Mouse (Mus musculus) midbrain, embryonic 13.5 days (tissue): ENCODE data around the gene Mrps36. TPM values are rescaled to one million over a fixed set of nuclear protein-coding genes. Genes with fewer than 3 reads are reported as not detected.

Experiments used
- ATAC-seq: fragments of 200-750 bp; cut with Nextera tagmentation; 2 replicates; pipeline ENCODE4 v1.8.0; 2017; ENCODE audit warnings: mild to moderate bottlenecking, moderate TSS enrichment, moderate library complexity
- H3K27ac ChIP-seq: fragments of 300-500 bp; sonication (generic); 2 replicates; pipeline ENCODE4 v1.5.1; 2015; ENCODE audit warnings: inconsistent platforms, mild to moderate bottlenecking, moderate library complexity
- H3K27me3 ChIP-seq: fragments of 300-500 bp; sonication (generic); 2 replicates; pipeline ENCODE4 v1.6.1; 2015; ENCODE audit warnings: mild to moderate bottlenecking, inconsistent platforms
- H3K36me3 ChIP-seq: fragments of 300-500 bp; sonication (generic); 2 replicates; pipeline ENCODE4 v1.6.1; 2015; ENCODE audit warnings: mild to moderate bottlenecking, inconsistent platforms
- H3K4me1 ChIP-seq: fragments of 300-500 bp; sonication (generic); replicated peaks from 2 replicates; pipeline ENCODE4 v1.6.1; 2015; ENCODE audit warnings: inconsistent platforms
- H3K4me2 ChIP-seq: fragments of 300-500 bp; sonication (generic); replicated peaks from 2 replicates; pipeline ENCODE4 v1.6.1; 2015; ENCODE audit warnings: moderate library complexity, mild to moderate bottlenecking, inconsistent platforms
- H3K4me3 ChIP-seq: fragments of 300-500 bp; sonication (generic); replicated peaks from 2 replicates; pipeline ENCODE4 v1.5.1; 2015; ENCODE audit warnings: mild to moderate bottlenecking, inconsistent platforms
- H3K9ac ChIP-seq: fragments of 300-500 bp; sonication (generic); replicated peaks from 2 replicates; pipeline ENCODE4 v1.6.1; 2015; ENCODE audit warnings: mild to moderate bottlenecking, inconsistent platforms
- H3K9me3 ChIP-seq: fragments of 300-500 bp; sonication (generic); 2 replicates; pipeline ENCODE4 v1.6.1; 2016; ENCODE audit warnings: mild to moderate bottlenecking, inconsistent platforms
- WGBS: fragments of 180-500 bp; shearing (Covaris S2); methylation state at CpG from one replicate; pipeline ENCODE4 v1.1.7; 2015; 5-methylcytosine and 5-hydroxymethylcytosine counted together
- polyA plus RNA-seq: library from polyadenylated mRNA; unstranded; fragments of >200 nt; fragmentation: Nextera tagmentation; extraction: Ambion mirVana; gene quantifications from 2 replicates; pipeline ENCODE4 v1.2.1, GENCODE M21; 2015

The Mrps36 gene
- polyA plus RNA-seq, 1 experiment from 2014 or later: 122 TPM

DNA sequence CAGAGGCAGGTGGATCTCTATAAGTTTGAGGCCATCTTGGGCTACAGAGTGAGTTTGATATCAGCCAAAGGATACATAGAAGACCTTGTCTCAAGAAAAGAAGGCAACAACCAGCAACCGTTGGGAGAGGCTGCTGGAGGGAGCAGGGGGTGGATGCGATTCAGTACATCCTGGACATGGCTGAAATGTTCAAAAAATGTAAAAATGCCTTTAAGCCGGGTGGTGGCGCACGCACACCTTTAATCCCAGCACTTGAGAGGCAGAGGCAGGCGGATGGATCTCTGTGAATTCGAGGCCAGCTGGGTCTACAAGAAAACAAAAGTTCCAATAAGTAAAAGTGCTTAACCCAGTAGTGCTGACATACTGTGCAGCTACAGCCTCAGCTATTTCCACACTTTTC, 56.9 kb downstream of the Mrps36 start:
- Histone ChIP-seq H3K9ac (no peak overlapping the region), H3K9me3 (no peaks in the 10 kb centered on the region), H3K4me2 (no peak overlapping the region), H3K27me3 (no peaks in the 10 kb centered on the region), H3K4me1 (no peaks in the 10 kb centered on the region), H3K4me3 (no peak overlapping the region), H3K36me3 (no peaks in the 10 kb centered on the region), H3K27ac (no peak overlapping the region)
- WGBS: 67% methylated on average over 7 of the region's 7 CpGs
- ATAC-seq: no peak

Other genes with a start within 250 kb of the Mrps36 start
- 3.6 and 4.3 TPM in 2 replicates for gene Ocln, start 191.9 kb downstream of the Mrps36 start, polyA plus RNA-seq
- 1.5 and 2.3 TPM in 2 replicates for gene Marveld2, start 127.7 kb downstream of the Mrps36 start, polyA plus RNA-seq
- gene Ak6, start 93.7 kb downstream of the Mrps36 start, polyA plus RNA-seq: 339 and 353 TPM in 2 replicates
- gene Rad17, start 93.6 kb downstream of the Mrps36 start, polyA plus RNA-seq: 20.9 and 21.2 TPM in 2 replicates
- 21.6 and 24.0 TPM in 2 replicates for gene Taf9, start 93.1 kb downstream of the Mrps36 start, polyA plus RNA-seq
- 1.5 and 2.1 TPM in 2 replicates for gene Ccdc125, start 74.9 kb downstream of the Mrps36 start, polyA plus RNA-seq
- 54.1 and 58.0 TPM in 2 replicates for gene Cdk7, start 13.7 kb downstream of the Mrps36 start, polyA plus RNA-seq
- 14.5 and 16.2 TPM in 2 replicates for gene Cenph, start 31.2 kb upstream of the Mrps36 start, polyA plus RNA-seq
- gene Ccnb1, start 41.9 kb upstream of the Mrps36 start, polyA plus RNA-seq: 119 and 130 TPM in 2 replicates
- gene Slc30a5, start 88.8 kb upstream of the Mrps36 start, polyA plus RNA-seq: 30.3 and 32.5 TPM in 2 replicates